Mouse (Mus musculus): ENCODE results near the gene Ap1m1. TPM values are rescaled to one million over a fixed set of nuclear protein-coding genes. Genes with fewer than 3 reads are reported as not detected.

Ap1m1 gene
- polyA plus RNA-seq, 1 experiment = 196 TPM

DNA sequence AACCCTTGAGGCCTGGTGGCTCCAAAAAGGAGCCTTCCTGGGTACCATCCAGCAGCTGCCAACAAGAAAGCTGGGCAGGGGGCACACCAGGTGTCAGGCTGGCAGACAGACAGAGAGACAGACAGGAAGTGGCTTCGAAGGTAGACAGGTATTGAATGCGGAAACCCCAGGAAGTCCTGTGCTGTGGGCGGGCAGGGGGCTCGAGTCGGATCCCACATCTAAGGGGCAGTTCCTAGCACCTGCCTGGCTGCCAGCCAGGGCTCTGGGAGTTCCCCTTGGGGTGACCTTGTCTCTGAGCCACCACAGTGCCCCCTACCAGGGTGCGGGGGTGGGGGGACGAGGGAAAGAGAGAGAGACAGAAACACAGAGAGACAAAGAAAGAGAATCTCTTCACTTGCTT, 39.3 kb downstream of the Ap1m1 start:
- H3K27me3 ChIP-seq (replicated peaks) = peaks cover 43% of the 10 kb centered on the region
- no peak overlapping the region for H3K4me3 ChIP-seq (replicated peaks)
- H3K4me1 ChIP-seq = peaks cover 50% of the 10 kb centered on the region
- TF ChIP-seq GATA1 (IDR thresholded peaks at IDR 0.05; ENCODE audit: borderline replicate concordance, low read length) = no peak
- no peaks in the 10 kb centered on the region for H3K36me3 ChIP-seq (replicated peaks; ENCODE audit: low read length)
- H3K9me3 ChIP-seq = 0 out of 2 replicates have a peak, but pooled peaks cover 5% of the 10 kb centered on the region

DNA sequence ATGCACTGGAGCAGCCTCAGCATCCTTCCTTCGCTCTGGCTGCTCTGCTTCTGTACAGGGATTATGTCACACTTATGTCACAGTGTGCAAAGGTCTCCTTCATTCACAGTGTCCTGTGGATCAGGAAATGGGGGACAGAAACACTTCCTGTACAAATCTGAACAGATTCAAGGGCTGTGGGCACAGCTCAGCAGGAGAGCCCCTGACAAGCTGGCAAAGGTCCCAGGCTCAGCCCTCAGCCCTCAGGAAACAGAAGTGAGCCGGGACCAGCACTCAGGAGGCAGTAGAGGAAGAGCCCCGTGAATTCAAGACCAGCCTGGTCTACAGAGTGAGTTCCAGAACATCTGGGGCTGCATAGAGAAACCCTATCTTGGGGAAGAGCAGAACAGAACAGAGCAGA, 41.8 kb downstream of the Ap1m1 start:
- Histone ChIP-seq H3K36me3 (replicated peaks; ENCODE audit: low read length) (no peaks in the 10 kb centered on the region), H3K4me1 (peaks cover 51% of the 10 kb centered on the region), H3K4me3 (replicated peaks) (no peak overlapping the region), H3K27me3 (replicated peaks) (peaks cover 49% of the 10 kb centered on the region), H3K9me3 (0 out of 2 replicates have a peak, but pooled peaks cover 5% of the 10 kb centered on the region)
- TF ChIP-seq FLI1 (IDR thresholded peaks at IDR 0.05; ENCODE audit: low read length) = no peak
- no peak for TF ChIP-seq GATA1 (IDR thresholded peaks at IDR 0.05; ENCODE audit: borderline replicate concordance, low read length)

- no peak for TF ChIP-seq GATA1 (IDR thresholded peaks at IDR 0.05; ENCODE audit: borderline replicate concordance, low read length)
- H3K27me3 ChIP-seq (replicated peaks) = peaks cover 40% of the 10 kb centered on the region
- no peak overlapping the region for H3K4me3 ChIP-seq (replicated peaks)
- H3K9me3 ChIP-seq = peaks cover 9% of the 10 kb centered on the region; the same call in 1 of the 2 replicates
- no peaks in the 10 kb centered on the region for H3K36me3 ChIP-seq (replicated peaks; ENCODE audit: low read length)
- peaks cover 56% of the 10 kb centered on the region for H3K4me1 ChIP-seq
Observed at GRCm38 (mm10) chr8:72285285-72285684, 45.5 kb downstream of the Ap1m1 start.

DNA sequence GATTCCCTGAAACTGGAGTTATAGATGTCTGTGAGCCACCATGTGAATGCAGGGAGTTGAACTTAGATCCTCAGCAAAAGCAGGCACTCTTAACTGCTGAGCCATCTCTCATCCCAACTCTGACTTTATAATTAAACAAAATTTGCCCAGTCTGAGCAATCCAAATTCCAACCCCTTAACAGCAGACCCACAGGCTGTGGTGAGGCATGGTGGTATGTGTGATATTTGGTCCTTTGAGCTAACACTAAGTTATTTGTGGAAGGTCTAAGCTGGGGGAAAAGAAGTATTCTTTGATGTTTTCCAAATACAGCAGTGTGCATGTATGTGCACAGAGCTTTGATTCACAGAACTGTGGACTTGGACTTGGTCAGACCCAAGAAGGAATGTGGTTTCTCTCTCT, 49.2 kb downstream of the Ap1m1 start:
- peaks cover 19% of the 10 kb centered on the region for H3K27me3 ChIP-seq (replicated peaks)
- no peak for TF ChIP-seq FLI1 (IDR thresholded peaks at IDR 0.05; ENCODE audit: low read length)

DNA sequence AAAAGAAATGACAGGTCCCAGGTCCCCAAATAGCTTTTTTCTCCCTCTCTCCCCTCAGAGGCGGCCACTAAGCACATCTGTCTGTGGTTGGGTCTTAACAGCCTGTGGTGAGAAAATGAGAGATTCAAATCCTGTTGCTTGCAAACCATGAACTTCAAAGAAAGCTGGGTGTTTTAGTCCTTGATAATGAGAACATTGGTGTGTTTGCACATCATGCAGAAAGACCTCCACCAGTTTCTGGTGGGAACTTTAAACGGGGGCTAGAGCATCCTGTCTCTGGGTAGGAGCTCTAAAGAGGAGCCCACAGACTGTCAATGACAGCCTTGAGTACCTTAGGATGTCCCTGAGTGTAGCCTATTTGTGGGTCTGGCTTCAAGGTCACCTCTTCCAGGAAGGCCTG, 51.3 kb downstream of the Ap1m1 start:
- peaks cover 7% of the 10 kb centered on the region for H3K27me3 ChIP-seq (replicated peaks)
- peaks cover 56% of the 10 kb centered on the region for H3K4me1 ChIP-seq
- peaks cover 2% of the 10 kb centered on the region for H3K36me3 ChIP-seq (replicated peaks; ENCODE audit: low read length)
- no peak for TF ChIP-seq GATA1 (IDR thresholded peaks at IDR 0.05; ENCODE audit: borderline replicate concordance, low read length)
- no peak for TF ChIP-seq FLI1 (IDR thresholded peaks at IDR 0.05; ENCODE audit: low read length)
- no peak overlapping the region for H3K4me3 ChIP-seq (replicated peaks)
- peaks cover 4% of the 10 kb centered on the region; the same call in 1 of the 2 replicates for H3K9me3 ChIP-seq

More for the DNA sequence above, 49.2 kb downstream of the Ap1m1 start:
- Histone ChIP-seq H3K9me3 (peaks cover 4% of the 10 kb centered on the region; the same call in 1 of the 2 replicates), H3K4me1 (peaks cover 50% of the 10 kb centered on the region), H3K4me3 (replicated peaks) (no peak overlapping the region), H3K36me3 (replicated peaks; ENCODE audit: low read length) (peaks cover 2% of the 10 kb centered on the region)

DNA sequence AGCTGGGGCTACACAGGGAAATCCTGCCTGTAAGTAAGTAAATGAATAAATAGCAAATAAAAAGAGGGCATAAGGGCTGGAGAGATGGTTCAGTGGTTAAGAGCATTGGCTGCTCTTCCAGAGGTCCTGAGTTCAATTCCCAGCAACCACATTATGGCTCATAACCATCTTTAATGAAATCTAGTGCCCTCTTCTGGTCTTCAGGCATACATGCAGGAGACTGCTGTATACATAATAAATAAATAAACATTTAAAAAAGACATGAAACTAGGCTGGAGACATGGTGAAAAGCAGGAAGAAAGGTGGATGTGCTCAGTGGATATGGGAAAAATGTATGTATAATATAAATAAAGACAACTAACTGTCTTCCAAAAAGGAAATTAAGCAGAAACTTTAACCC, 53.5 kb downstream of the Ap1m1 start:
- Histone ChIP-seq H3K9me3 (peaks cover 4% of the 10 kb centered on the region; the same call in 1 of the 2 replicates), H3K4me1 (peaks cover 66% of the 10 kb centered on the region), H3K36me3 (replicated peaks; ENCODE audit: low read length) (peaks cover 2% of the 10 kb centered on the region), H3K4me3 (replicated peaks) (no peak overlapping the region), H3K27me3 (replicated peaks) (peaks cover 14% of the 10 kb centered on the region)
- TF ChIP-seq GATA1 (IDR thresholded peaks at IDR 0.05; ENCODE audit: borderline replicate concordance, low read length) (no peak), FLI1 (IDR thresholded peaks at IDR 0.05; ENCODE audit: low read length) (no peak)

DNA sequence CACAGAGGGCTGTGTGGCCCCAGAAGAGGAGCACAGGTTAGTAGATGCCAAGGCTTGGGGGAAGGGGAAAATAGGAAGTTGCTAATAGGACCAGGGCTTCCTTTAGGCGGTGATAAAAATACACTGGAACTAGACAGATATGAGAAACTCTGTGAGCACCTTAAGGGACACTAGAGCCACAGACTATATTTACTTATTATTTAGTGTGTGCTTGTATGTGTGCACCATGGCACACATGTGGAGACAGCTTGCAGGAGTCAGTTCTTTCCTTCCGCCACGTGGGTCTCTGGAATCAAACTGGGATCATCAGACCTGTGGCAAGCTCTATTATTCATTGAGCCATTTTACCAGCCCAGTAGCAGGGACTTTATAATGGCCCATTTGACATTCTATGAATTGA, 55.3 kb downstream of the Ap1m1 start:
- H3K36me3 ChIP-seq (replicated peaks; ENCODE audit: low read length) = peaks cover 2% of the 10 kb centered on the region
- peak overlapping the region; percentile 18 for H3K4me3 ChIP-seq (replicated peaks)
- peaks cover 21% of the 10 kb centered on the region for H3K27me3 ChIP-seq (replicated peaks)
- H3K9me3 ChIP-seq = no peaks in the 10 kb centered on the region; the same call in 1 of the 2 replicates
- TF ChIP-seq GATA1 (IDR thresholded peaks at IDR 0.05; ENCODE audit: borderline replicate concordance, low read length) (no peak), FLI1 (IDR thresholded peaks at IDR 0.05; ENCODE audit: low read length) (no peak)
- peaks cover 55% of the 10 kb centered on the region for H3K4me1 ChIP-seq

DNA sequence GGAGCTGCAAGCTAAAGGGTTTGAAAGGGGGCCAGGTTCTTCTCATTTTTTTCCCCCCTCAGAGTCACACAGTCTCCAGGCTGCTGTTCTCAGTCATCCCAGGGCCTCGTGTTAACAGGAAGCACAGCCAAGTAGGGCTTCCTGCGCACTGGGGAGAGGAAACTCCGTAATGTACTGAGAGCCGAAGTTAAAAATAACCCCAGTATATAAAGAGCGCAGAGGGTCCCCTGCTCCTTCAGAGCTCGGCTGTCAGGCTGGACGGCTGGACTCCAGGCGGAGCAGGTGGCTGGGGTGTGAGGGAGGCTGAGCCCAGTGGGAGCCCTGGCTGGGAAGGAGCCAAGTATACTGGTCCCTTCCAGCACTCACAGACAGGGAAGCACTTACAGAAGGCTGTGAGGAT, 55.9 kb downstream of the Ap1m1 start:
- no peak for TF ChIP-seq GATA1 (IDR thresholded peaks at IDR 0.05; ENCODE audit: borderline replicate concordance, low read length)
- Histone ChIP-seq H3K9me3 (no peaks in the 10 kb centered on the region; the same call in 1 of the 2 replicates), H3K36me3 (replicated peaks; ENCODE audit: low read length) (peaks cover 2% of the 10 kb centered on the region), H3K4me1 (peaks cover 53% of the 10 kb centered on the region), H3K27me3 (replicated peaks) (peaks cover 24% of the 10 kb centered on the region), H3K4me3 (replicated peaks) (peak overlapping the region; percentile 89)

GRCm38 (mm10) chr8:72296561-72296960, 56.7 kb downstream of the Ap1m1 start:
- Histone ChIP-seq H3K36me3 (replicated peaks; ENCODE audit: low read length) (peaks cover 2% of the 10 kb centered on the region), H3K4me1 (peaks cover 46% of the 10 kb centered on the region), H3K4me3 (replicated peaks) (no peak overlapping the region), H3K27me3 (replicated peaks) (peaks cover 28% of the 10 kb centered on the region), H3K9me3 (no peaks in the 10 kb centered on the region; the same call in 1 of the 2 replicates)
- no peak for TF ChIP-seq GATA1 (IDR thresholded peaks at IDR 0.05; ENCODE audit: borderline replicate concordance, low read length)
- TF ChIP-seq FLI1 (IDR thresholded peaks at IDR 0.05; ENCODE audit: low read length) = no peak

DNA sequence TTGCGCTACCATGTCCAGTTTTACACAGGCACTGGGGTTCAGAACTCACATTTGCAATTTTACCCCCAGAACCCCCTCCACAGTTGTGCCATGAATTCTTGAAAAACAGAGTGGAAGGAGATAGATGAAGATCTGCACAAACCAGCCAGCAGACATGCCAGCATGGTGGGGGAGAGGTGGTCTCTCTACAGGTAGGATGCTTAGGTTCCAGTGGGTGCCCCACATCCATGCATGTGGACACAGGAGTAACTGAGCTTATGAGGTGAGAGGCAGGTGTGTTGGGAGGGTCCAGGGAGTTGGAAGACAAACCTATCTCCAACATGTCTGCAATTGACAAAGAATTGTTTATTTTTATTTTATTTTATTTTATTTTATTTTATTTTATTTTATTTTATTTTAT, 59.1 kb downstream of the Ap1m1 start:
- H3K4me1 ChIP-seq = peaks cover 53% of the 10 kb centered on the region
- no peaks in the 10 kb centered on the region for H3K9me3 ChIP-seq
- H3K27me3 ChIP-seq (replicated peaks) = peaks cover 38% of the 10 kb centered on the region
- TF ChIP-seq FLI1 (IDR thresholded peaks at IDR 0.05; ENCODE audit: low read length) = no peak
- TF ChIP-seq GATA1 (IDR thresholded peaks at IDR 0.05; ENCODE audit: borderline replicate concordance, low read length) = no peak
- no peaks in the 10 kb centered on the region for H3K36me3 ChIP-seq (replicated peaks; ENCODE audit: low read length)
- no peak overlapping the region for H3K4me3 ChIP-seq (replicated peaks)
